Mouse (Mus musculus) heart, postnatal 0 days (tissue): ENCODE data around the gene Cldn34c3.
"Not testable (repeated sequence)": the region's sequence is repeated elsewhere in the genome, so short reads cannot be mapped to it uniquely, and the experiment has no call there.

Experiments used
- CTCF ChIP-seq: IDR thresholded peaks from 2 replicates; pipeline ENCODE4 v1.5.1; 2016; ENCODE audit warnings: antibody characterized with exemption, control low read depth, low read depth
- EP300 ChIP-seq: IDR thresholded peaks from 2 replicates; pipeline ENCODE4 v1.6.1; 2016; ENCODE audit warnings: antibody characterized with exemption, low read depth

GRCm38 (mm10) chrX:123793365-123793764, at the start of gene Cldn34c3:
- not testable (repeated sequence) for TF ChIP-seq CTCF, EP300
